Mouse (Mus musculus): Measurements from ENCODE around the gene Slc6a1. TPM values are rescaled to one million over a fixed set of nuclear protein-coding genes. Genes with fewer than 3 reads are reported as not detected.

The Slc6a1 gene
- polyA plus RNA-seq (2012; rRNA removed) = 22.8 and 25.0 TPM in 2 replicates

GRCm38 (mm10) chr6:114282469-114283277 is at the start of gene Slc6a1:
Gene Slc6a1, plus strand, starts transcription at chr6:114282635.

Other genes starting within 250 kb of the Slc6a1 start
- gene Atp2b2, start 240.0 kb upstream of the Slc6a1 start, polyA plus RNA-seq (2012; rRNA removed) = 2.3 and 2.9 TPM in 2 replicates
- gene Slc6a11, start 151.4 kb upstream of the Slc6a1 start, polyA plus RNA-seq (2012; rRNA removed) = 1.0 and 1.4 TPM in 2 replicates
- 0.12 and 0.14 TPM in 2 replicates for gene Hrh1, start 115.3 kb downstream of the Slc6a1 start, polyA plus RNA-seq (2012; rRNA removed)